In genomic region chr3:35972985-35973384, GRCm38 (mm10) we compare ENCODE assay signal across 9 mouse cellular contexts. TPM values are rescaled to one million over a fixed set of nuclear protein-coding genes. Genes with fewer than 3 reads are reported as not detected.
DNase-seq lines count a peak whose midpoint lies in the region; ATAC-seq and TF ChIP-seq lines count a peak whose summit lies in the region.
"Had no signal": no experiment of that assay in that cellular context is flagged by ENCODE, and none has a peak within 500 bp of the region (broad histone marks: within the 10 kb centered on the region; RNA-seq: fewer than 3 reads in every experiment).

No protein-coding gene starts in this region.

- H3K4me2 ChIP-seq in lung, postnatal 0 days (replicated peaks; ENCODE audit: low read depth, low read length), result no peak overlapping the region
- H3K4me2 ChIP-seq: midbrain, embryonic 12.5 days had no signal

- H3K9ac ChIP-seq in lung, postnatal 0 days (replicated peaks; ENCODE audit: low read depth), result no peak overlapping the region
- H3K9ac ChIP-seq: midbrain, embryonic 12.5 days had no signal

- DNase-seq in gastrocnemius, adult 2 months, result no peak
- no peak for DNase-seq in gastrocnemius, postnatal 14 days
- peak; percentile 32 for DNase-seq in lung, postnatal 0 days (ENCODE audit: low spot score)
- DNase-seq in lung, adult 18-20 months, result no peak
- peak; percentile 14 for DNase-seq in forelimb bud, embryonic 11.5 days (ENCODE audit: low read depth, low spot score)
- peak; percentile 10 for DNase-seq in skeletal muscle tissue, adult 2 months (ENCODE audit: low read depth, low spot score)
- DNase-seq in urinary bladder, postnatal 4 days (ENCODE audit: low spot score in 2 of 2), result no peak

- peak; percentile 70 for TF ChIP-seq CTCF in gastrocnemius, adult 2 months (IDR thresholded peaks at IDR 0.05)
- peak; percentile 81 for TF ChIP-seq CTCF in lung, postnatal 0 days (IDR thresholded peaks at IDR 0.05)
- peak; percentile 15; the same call in 1 of the 2 replicates for TF ChIP-seq CTCF in bone marrow, adult 2 months (IDR thresholded peaks at IDR 0.05; ENCODE audit: control insufficient read depth, insufficient read depth, low read length)

- TF ChIP-seq POLR2A in bone marrow, adult 2 months (IDR thresholded peaks at IDR 0.05; ENCODE audit: borderline replicate concordance, control insufficient read depth, low read depth, low read length), result no peak

- no peaks in the 10 kb centered on the region for H3K27me3 ChIP-seq in lung, postnatal 0 days (replicated peaks; ENCODE audit: insufficient read depth, low read length)
- H3K27me3 ChIP-seq: midbrain, embryonic 12.5 days had no signal

- peak; percentile 58; the same call in 1 of the 2 replicates for ATAC-seq in lung, postnatal 0 days

- H3K36me3 ChIP-seq in lung, postnatal 0 days (ENCODE audit: insufficient read depth, low read length), result 0 out of 2 replicates have a peak, but pooled peaks cover 10% of the 10 kb centered on the region

- intact Hi-C loops in gastrocnemius, adult 2 months (cut with DNase I), result loop anchor here (5.0 kb wide), 2 partner anchors 89 to 286 kb away; no protein-coding TSS in a partner anchor
- intact Hi-C loops in gastrocnemius, postnatal 14 days (cut with DNase I; ENCODE audit: low total_unique reads), result loop anchor here (10.0 kb wide), 1 partner anchor 278 kb away; no protein-coding TSS in a partner anchor

- no peaks in the 10 kb centered on the region for H3K4me1 ChIP-seq in lung, postnatal 0 days (ENCODE audit: insufficient read depth, low read depth, low read length)
- no peaks in the 10 kb centered on the region; the same call in 1 of the 2 replicates for H3K4me1 ChIP-seq in bone marrow, adult 2 months (ENCODE audit: control insufficient read depth, insufficient read depth, low read length)
- H3K4me1 ChIP-seq: midbrain, embryonic 12.5 days had no signal

- H3K4me3 ChIP-seq in gastrocnemius, adult 2 months, result no peak overlapping the region
- H3K4me3 ChIP-seq in lung, postnatal 0 days (ENCODE audit: low read depth, low read length), result no peak overlapping the region
- no peak overlapping the region for H3K4me3 ChIP-seq in bone marrow, adult 2 months (replicated peaks; ENCODE audit: control insufficient read depth, low read depth, low read length)
- H3K4me3 ChIP-seq: midbrain, embryonic 12.5 days had no signal

- 78% methylated on average over 4 of the region's 4 CpGs for WGBS in lung, postnatal 0 days
- 67% methylated on average over 4 of the region's 4 CpGs for WGBS in bone marrow, adult 2 months

- H3K9me3 ChIP-seq in lung, postnatal 0 days (ENCODE audit: low read length), result no peaks in the 10 kb centered on the region
- H3K9me3 ChIP-seq: midbrain, embryonic 12.5 days had no signal

- H3K27ac ChIP-seq in gastrocnemius, adult 2 months, result no peak overlapping the region
- H3K27ac ChIP-seq in lung, postnatal 0 days (ENCODE audit: low read length), result no peak overlapping the region
- H3K27ac ChIP-seq in bone marrow, adult 2 months (ENCODE audit: control insufficient read depth, insufficient read depth, low read depth, low read length, poor library complexity), result no peak overlapping the region
- H3K27ac ChIP-seq: midbrain, embryonic 12.5 days had no signal

- TF ChIP-seq EP300 in lung, postnatal 0 days (IDR thresholded peaks at IDR 0.05), result no peak

RNA-seq across cellular contexts. Expression of gene Mccc1, which starts 27.5 kb away (rescaled TPM):
- total RNA-seq in gastrocnemius, adult 2 months (2021), result 10 to 100 TPM; 32.7 to 41.8 TPM
- 10 to 100 TPM; 23.0 to 30.4 TPM for total RNA-seq in gastrocnemius, postnatal 14 days (2021)
- 20.8 and 27.6 TPM in 2 replicates for polyA plus RNA-seq in lung, postnatal 0 days (2015; fragmentation: Nextera tagmentation; extraction: Ambion mirVana)
- polyA plus RNA-seq in bone marrow, adult 2 months (2011; ENCODE audit: insufficient read depth, insufficient read length, low replicate concordance, missing spikeins), result 3.5 and 12.6 TPM in 2 replicates

RNA-seq across cellular contexts. Expression of gene Dcun1d1, which starts 35.7 kb away (rescaled TPM):
- total RNA-seq in gastrocnemius, adult 2 months (2021), result 10 to 100 TPM; 68.2 to 85.6 TPM
- 10 to 100 TPM; 65.8 to 79.6 TPM for total RNA-seq in gastrocnemius, postnatal 14 days (2021)
- polyA plus RNA-seq in lung, postnatal 0 days (2015; fragmentation: Nextera tagmentation; extraction: Ambion mirVana), result 78.1 and 84.8 TPM in 2 replicates
- polyA plus RNA-seq in bone marrow, adult 2 months (2011; ENCODE audit: insufficient read depth, insufficient read length, low replicate concordance, missing spikeins), result 23.3 and 28.0 TPM in 2 replicates

Comparison
In these comparisons a context has a peak if more than half of its experiments do, and no peak if none do; other contexts are left out.
1. DNase-seq: peak in lung, postnatal 0 days (single experiment), forelimb bud, embryonic 11.5 days (single experiment) and skeletal muscle tissue, adult 2 months (single experiment); none in gastrocnemius, adult 2 months (single experiment), gastrocnemius, postnatal 14 days (single experiment), lung, adult 18-20 months (0 of 2) and urinary bladder, postnatal 4 days (0 of 2).
2. CTCF ChIP-seq: peak in every context shown above with its lines; median percentile 81 in lung, postnatal 0 days; 70 in gastrocnemius, adult 2 months; 15 in bone marrow, adult 2 months.